Mouse (Mus musculus) skeletal muscle tissue, postnatal 0 days (tissue): ENCODE measurements around the gene Foxa1. TPM values are rescaled to one million over a fixed set of nuclear protein-coding genes. Genes with fewer than 3 reads are reported as not detected.

Source experiments
- polyA plus RNA-seq: library from polyadenylated mRNA; unstranded; fragments of >200 nt; fragmentation: Nextera tagmentation; extraction: Ambion mirVana; gene quantifications from 2 replicates; pipeline ENCODE4 v1.2.1, GENCODE M21; 2015

Gene Foxa1
- polyA plus RNA-seq = not detected in 2 replicates

GRCm38 (mm10) chr12:57546415-57547201, at the start of gene Foxa1:
Gene Foxa1 (minus strand): TSS chr12:57546916.

GRCm38 (mm10) chr12:57563909-57564308, 17.2 kb upstream of the Foxa1 start, which contains the start of gene Ttc6:
Gene Ttc6 (plus strand): TSS chr12:57564113.

Other genes starting within 250 kb of the Foxa1 start
- gene Ttc6, start 17.2 kb upstream of the Foxa1 start, polyA plus RNA-seq = not detected in 2 replicates